ENCODE assay signal across 8 mouse cellular contexts in the genomic region with DNA sequence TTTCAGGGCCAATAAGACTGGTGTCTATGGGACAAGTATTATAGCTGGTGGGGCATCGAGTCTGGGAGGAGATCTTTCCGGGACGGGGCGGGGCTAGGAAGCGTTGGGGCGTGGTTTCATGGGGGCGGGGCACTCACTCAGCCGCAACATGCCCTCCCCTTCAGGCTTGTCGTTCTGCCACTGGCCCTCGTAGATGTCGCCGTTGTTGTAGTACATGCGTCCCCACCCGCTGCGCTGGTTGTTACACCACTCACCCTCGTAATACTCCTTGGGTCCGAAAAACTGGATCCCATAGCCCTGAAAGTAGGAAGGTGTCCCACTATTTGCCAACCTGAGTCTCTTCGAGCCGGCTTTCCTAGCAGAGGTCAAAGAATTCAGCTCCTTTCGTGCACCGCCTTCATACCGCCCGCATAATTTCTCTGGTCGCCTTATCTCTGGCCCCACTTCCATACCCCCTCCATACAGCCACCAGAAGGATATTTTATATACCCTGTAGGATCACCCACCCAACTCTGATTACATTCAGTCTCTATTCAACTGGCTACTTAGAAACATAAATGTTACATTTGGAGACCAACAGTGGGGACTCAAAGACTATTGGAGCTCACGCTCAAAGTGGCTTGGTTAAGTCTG. TPM values are rescaled to one million over a fixed set of nuclear protein-coding genes. Genes with fewer than 3 reads are reported as not detected.
DNase-seq lines count a peak whose midpoint lies in the region; ATAC-seq and TF ChIP-seq lines count a peak whose summit lies in the region.

No protein-coding gene starts in this region.

- 0 out of 2 replicates have a peak overlapping the region, but pooled peaks have one; percentile 13 for H3K9ac ChIP-seq in embryonic facial prominence, embryonic 11.5 days (replicated peaks; ENCODE audit: low read length)
- H3K9ac ChIP-seq in lung, embryonic 16.5 days (ENCODE audit: low read length) = peak overlapping the region; percentile 55; the same call in 1 of the 2 replicates

- peak overlapping the region; percentile 60 for H3K4me2 ChIP-seq in embryonic facial prominence, embryonic 11.5 days (ENCODE audit: low read depth, low read length)
- H3K4me2 ChIP-seq in lung, embryonic 16.5 days (ENCODE audit: low read depth, low read length) = peak overlapping the region; percentile 69

- no peak for ATAC-seq in embryonic facial prominence, embryonic 11.5 days (replicated peaks; ENCODE audit: insufficient number of reproducible peaks, low FRiP score, low TSS enrichment, low read depth)
- ATAC-seq in lung, embryonic 16.5 days (ENCODE audit: low read depth) = peak; percentile 84
- ATAC-seq in neutrophil, adult 5-6 weeks (ENCODE audit: extremely low read depth, insufficient number of reproducible peaks, low FRiP score, poor library complexity, severe bottlenecking) = peak; percentile 77

- intact Hi-C loops in left cerebral cortex, postnatal 4 days (cut with DNase I) = no loop called here
- intact Hi-C loops in left cerebral cortex, postnatal 25 days (cut with DNase I) = no loop called here

- 4% methylated on average over 25 of the region's 25 CpGs for WGBS in embryonic facial prominence, embryonic 11.5 days
- WGBS in kidney, adult 2 months = 8% methylated on average over 25 of the region's 25 CpGs
- WGBS in lung, embryonic 16.5 days = 3% methylated on average over 25 of the region's 25 CpGs

- TF ChIP-seq CTCF in kidney, adult 2 months (conservative IDR thresholded peaks at IDR 0.05; ENCODE audit: insufficient read depth, insufficient read length, low read depth, low read length) = no peak

- H3K4me3 ChIP-seq in embryonic facial prominence, embryonic 11.5 days (ENCODE audit: low read depth, low read length) = peak overlapping the region; percentile 23
- peak overlapping the region; percentile 52 for H3K4me3 ChIP-seq in kidney, adult 2 months (ENCODE audit: insufficient read depth, low read depth, low read length)
- H3K4me3 ChIP-seq in lung, embryonic 16.5 days (ENCODE audit: low read length) = peak overlapping the region; percentile 43

- H3K4me1 ChIP-seq in embryonic facial prominence, embryonic 11.5 days (ENCODE audit: control insufficient read depth, insufficient read depth, low read length) = no peaks in the 10 kb centered on the region
- peaks cover 6% of the 10 kb centered on the region; the same call in 1 of the 2 replicates for H3K4me1 ChIP-seq in kidney, adult 2 months (ENCODE audit: control insufficient read depth, insufficient read depth, low read length)
- H3K4me1 ChIP-seq in lung, embryonic 16.5 days (replicated peaks; ENCODE audit: control insufficient read depth, insufficient read depth, low read length) = peaks cover 10% of the 10 kb centered on the region

- DNase-seq in left cerebral cortex, postnatal 4 days = peak; percentile 48
- no peak for DNase-seq in left cerebral cortex, postnatal 25 days (ENCODE audit: low spot score in 2 of 2)
- peak; percentile 54 for DNase-seq in embryonic facial prominence, embryonic 11.5 days (ENCODE audit: low spot score)
- peak; percentile 77 to 80 for DNase-seq in heart, adult 9 months (ENCODE audit: low spot score in 2 of 2)
- DNase-seq in kidney, adult 2 months = peak; percentile 91
- peak; percentile 66 to 85 for DNase-seq in urinary bladder, postnatal 4 days (ENCODE audit: low spot score in 2 of 2)

- H3K36me3 ChIP-seq in embryonic facial prominence, embryonic 11.5 days (replicated peaks; ENCODE audit: control insufficient read depth, insufficient read depth, low read depth, low read length) = no peaks in the 10 kb centered on the region
- no peaks in the 10 kb centered on the region for H3K36me3 ChIP-seq in kidney, adult 2 months (ENCODE audit: control insufficient read depth, insufficient read depth, low read length)
- H3K36me3 ChIP-seq in lung, embryonic 16.5 days (ENCODE audit: control insufficient read depth, insufficient read depth, low read length) = no peaks in the 10 kb centered on the region

- H3K27ac ChIP-seq in embryonic facial prominence, embryonic 11.5 days (replicated peaks; ENCODE audit: low read depth, low read length) = no peak overlapping the region
- H3K27ac ChIP-seq in kidney, adult 2 months (ENCODE audit: insufficient read depth, low read depth, low read length) = 0 out of 2 replicates have a peak overlapping the region, but pooled peaks have one; percentile 7
- peak overlapping the region; percentile 18 for H3K27ac ChIP-seq in lung, embryonic 16.5 days (ENCODE audit: low read length)

- H3K9me3 ChIP-seq in embryonic facial prominence, embryonic 11.5 days (replicated peaks; ENCODE audit: control insufficient read depth, low read length) = no peaks in the 10 kb centered on the region
- H3K9me3 ChIP-seq in lung, embryonic 16.5 days (ENCODE audit: control insufficient read depth, low read length) = no peaks in the 10 kb centered on the region

- TF ChIP-seq POLR2A in kidney, adult 2 months (IDR thresholded peaks at IDR 0.05; ENCODE audit: low read depth, low read length) = peak; percentile 21

- H3K27me3 ChIP-seq in embryonic facial prominence, embryonic 11.5 days (ENCODE audit: control insufficient read depth, insufficient read depth, low read length) = no peaks in the 10 kb centered on the region
- no peaks in the 10 kb centered on the region for H3K27me3 ChIP-seq in kidney, adult 2 months (replicated peaks; ENCODE audit: control insufficient read depth, insufficient read depth, low read length)
- no peaks in the 10 kb centered on the region for H3K27me3 ChIP-seq in lung, embryonic 16.5 days (ENCODE audit: control insufficient read depth, insufficient read depth, low read depth, low read length)

RNA-seq across cellular contexts. Expression of gene Morn3, which starts 7.6 kb away (rescaled TPM):
- total RNA-seq in left cerebral cortex, postnatal 4 days (2021) = not detected
- total RNA-seq in left cerebral cortex, postnatal 25 days (2021) = under 1 TPM in 1 of 2 experiments, not detected in 1; 0.73 TPM
- polyA plus RNA-seq in embryonic facial prominence, embryonic 11.5 days (2014; fragmentation: Nextera tagmentation; extraction: Ambion mirVana) = 0.91 TPM in 1 of 2 replicates, not detected in the other
- polyA plus RNA-seq in kidney, adult 2 months (2012; rRNA removed) = 0.06 and 0.08 TPM in 2 replicates
- 3.9 and 7.4 TPM in 2 replicates for polyA plus RNA-seq in lung, embryonic 16.5 days (2015; fragmentation: Nextera tagmentation; extraction: Ambion mirVana)
- not detected in 2 replicates for total RNA-seq in neutrophil, adult 5-6 weeks (2017)

RNA-seq across cellular contexts. Expression of gene Orai1, which starts 24.4 kb away (rescaled TPM):
- 10 to 100 TPM; 13.2 to 14.2 TPM for total RNA-seq in left cerebral cortex, postnatal 4 days (2021)
- 10 to 100 TPM in 1 of 2 experiments, 1 to 10 TPM in 1; 8.3 to 10.3 TPM for total RNA-seq in left cerebral cortex, postnatal 25 days (2021)
- 9.1 and 9.6 TPM in 2 replicates for polyA plus RNA-seq in embryonic facial prominence, embryonic 11.5 days (2014; fragmentation: Nextera tagmentation; extraction: Ambion mirVana)
- 63.2 and 90.6 TPM in 2 replicates for polyA plus RNA-seq in kidney, adult 2 months (2012; rRNA removed)
- 18.2 and 19.3 TPM in 2 replicates for polyA plus RNA-seq in lung, embryonic 16.5 days (2015; fragmentation: Nextera tagmentation; extraction: Ambion mirVana)
- total RNA-seq in neutrophil, adult 5-6 weeks (2017) = 36.6 and 38.4 TPM in 2 replicates

RNA-seq across cellular contexts. Expression of gene Tmem120b, which starts 29.0 kb away (rescaled TPM):
- total RNA-seq in left cerebral cortex, postnatal 4 days (2021) = 10 to 100 TPM; 25.0 to 28.6 TPM
- total RNA-seq in left cerebral cortex, postnatal 25 days (2021) = 10 to 100 TPM; 14.3 to 17.1 TPM
- 7.2 and 7.9 TPM in 2 replicates for polyA plus RNA-seq in embryonic facial prominence, embryonic 11.5 days (2014; fragmentation: Nextera tagmentation; extraction: Ambion mirVana)
- 9.9 and 12.7 TPM in 2 replicates for polyA plus RNA-seq in kidney, adult 2 months (2012; rRNA removed)
- 12.4 and 14.5 TPM in 2 replicates for polyA plus RNA-seq in lung, embryonic 16.5 days (2015; fragmentation: Nextera tagmentation; extraction: Ambion mirVana)
- total RNA-seq in neutrophil, adult 5-6 weeks (2017) = 1.8 and 2.0 TPM in 2 replicates

RNA-seq across cellular contexts. Expression of gene Kdm2b, which starts 49.6 kb away (rescaled TPM):
- 100 to 1,000 TPM; 140 to 144 TPM for total RNA-seq in left cerebral cortex, postnatal 4 days (2021)
- total RNA-seq in left cerebral cortex, postnatal 25 days (2021) = 10 to 100 TPM; 26.2 to 26.5 TPM
- polyA plus RNA-seq in embryonic facial prominence, embryonic 11.5 days (2014; fragmentation: Nextera tagmentation; extraction: Ambion mirVana) = 54.1 and 59.0 TPM in 2 replicates
- polyA plus RNA-seq in kidney, adult 2 months (2012; rRNA removed) = 9.6 and 10.9 TPM in 2 replicates
- polyA plus RNA-seq in lung, embryonic 16.5 days (2015; fragmentation: Nextera tagmentation; extraction: Ambion mirVana) = 35.5 and 37.6 TPM in 2 replicates
- total RNA-seq in neutrophil, adult 5-6 weeks (2017) = 24.3 and 27.4 TPM in 2 replicates

Comparison
In these comparisons a context has a peak if more than half of its experiments do, and no peak if none do; other contexts are left out.
1. DNase-seq: peak in left cerebral cortex, postnatal 4 days (single experiment), embryonic facial prominence, embryonic 11.5 days (single experiment), heart, adult 9 months (2 of 2), kidney, adult 2 months (single experiment) and urinary bladder, postnatal 4 days (2 of 2); none in left cerebral cortex, postnatal 25 days (0 of 2).
2. Peak in every context shown above with its lines, with median percentiles within 50 percentile points of each other: H3K4me3 ChIP-seq.